Mouse (Mus musculus) MEL (cell line): ENCODE measurements around the gene Gpr1. TPM values are rescaled to one million over a fixed set of nuclear protein-coding genes. Genes with fewer than 3 reads are reported as not detected.

ENCODE experiments used
- DNase-seq: peaks from one replicate; pipeline ENCODE4 v3.0.0; 2011; ENCODE audit warnings: low read depth, low spot score
- H3K27ac ChIP-seq: 2 replicates; pipeline ENCODE4 v1.5.1; 2012; ENCODE audit warnings: low read depth, mild to moderate bottlenecking, control low read depth, low read length, moderate library complexity; ENCODE audit not compliant: control insufficient read depth
- H3K27me3 ChIP-seq, 2 experiments: fragments of 150-350 bp in 1 of 2; sonication (generic) in 1 of 2; 2 replicates each; pipeline ENCODE4 v1.6.1; 2012; ENCODE audit warnings: low read length in 2 of 2, mild to moderate bottlenecking in 2 of 2, improper control_type of control experiment in 1 of 2, moderate library complexity in 1 of 2; ENCODE audit not compliant: insufficient read depth in 2 of 2, control insufficient read depth in 1 of 2
- H3K36me3 ChIP-seq, 2 experiments: 2 replicates each; pipeline ENCODE4 v1.6.1; 2012 to 2014; ENCODE audit warnings: low read length in 2 of 2, improper control_type of control experiment in 1 of 2, inconsistent platforms in 1 of 2, mild to moderate bottlenecking in 1 of 2; ENCODE audit not compliant: insufficient read depth in 2 of 2, control insufficient read depth in 1 of 2
- H3K4me1 ChIP-seq, 2 experiments: fragments of 150-350 bp in 1 of 2; sonication (generic) in 1 of 2; 2 replicates each; pipeline ENCODE4 v1.6.1; 2012; ENCODE audit warnings: low read length in 2 of 2, improper control_type of control experiment in 1 of 2, mild to moderate bottlenecking in 1 of 2; ENCODE audit not compliant: insufficient read depth in 2 of 2, control insufficient read depth in 1 of 2
- H3K4me3 ChIP-seq, 2 experiments: fragments of 150-350 bp in 1 of 2; sonication (generic) in 1 of 2; 2 replicates each; pipeline ENCODE4 v1.5.1; 2012; ENCODE audit warnings: low read depth in 2 of 2, low read length in 2 of 2, mild to moderate bottlenecking in 2 of 2, moderate library complexity in 2 of 2, control low read depth in 1 of 2, improper control_type of control experiment in 1 of 2; ENCODE audit not compliant: control insufficient read depth in 1 of 2, insufficient read depth in 1 of 2
- H3K79me2 ChIP-seq: 2 replicates; pipeline ENCODE4 v1.6.1; 2012; ENCODE audit warnings: mild to moderate bottlenecking, low read length, moderate library complexity; ENCODE audit not compliant: control insufficient read depth, poor library complexity, insufficient read depth
- H3K9ac ChIP-seq: 2 replicates; pipeline ENCODE4 v1.6.1; 2012; ENCODE audit warnings: low read depth, mild to moderate bottlenecking, control low read depth, low read length, moderate library complexity; ENCODE audit not compliant: control insufficient read depth, poor library complexity, severe bottlenecking
- H3K9me3 ChIP-seq: fragments of 150-350 bp; sonication (generic); replicated peaks from 2 replicates; pipeline ENCODE4 v1.6.1; 2012; ENCODE audit warnings: mild to moderate bottlenecking, low read length, improper control_type of control experiment, moderate library complexity; ENCODE audit not compliant: insufficient read depth
- CHD2 ChIP-seq: IDR thresholded peaks from 2 replicates; pipeline ENCODE4 v1.6.1; 2011; ENCODE audit warnings: low read length, improper control_type of control experiment
- E2F4 ChIP-seq: IDR thresholded peaks from 2 replicates; pipeline ENCODE4 v1.6.1; 2011; ENCODE audit warnings: low read depth, low read length, improper control_type of control experiment, borderline replicate concordance
- JUND ChIP-seq: IDR thresholded peaks from 2 replicates; pipeline ENCODE4 v1.6.1; 2011; ENCODE audit warnings: low read depth, mild to moderate bottlenecking, improper control_type of control experiment, low read length
- KAT2A ChIP-seq: conservative IDR thresholded peaks from 2 replicates; pipeline ENCODE4 v1.6.1; 2012; ENCODE audit warnings: low read depth, low read length, improper control_type of control experiment, inconsistent platforms
- MXI1 ChIP-seq: IDR thresholded peaks from 2 replicates; pipeline ENCODE4 v1.6.1; 2011; ENCODE audit warnings: mild to moderate bottlenecking, low read depth, low read length, improper control_type of control experiment
- MYC ChIP-seq: IDR thresholded peaks from 2 replicates; pipeline ENCODE4 v1.6.1; 2011; ENCODE audit warnings: low read depth, mild to moderate bottlenecking, low read length, improper control_type of control experiment, moderate library complexity
- NRF1 ChIP-seq: IDR thresholded peaks from 2 replicates; pipeline ENCODE4 v1.6.1; 2014; ENCODE audit warnings: low read depth, mild to moderate bottlenecking, inconsistent platforms, low read length, improper control_type of control experiment, moderate library complexity; ENCODE audit not compliant: poor library complexity, insufficient read depth, severe bottlenecking
- RAD21 ChIP-seq: IDR thresholded peaks from 2 replicates; pipeline ENCODE4 v1.6.1; 2011; ENCODE audit warnings: mild to moderate bottlenecking, low read depth, low read length, improper control_type of control experiment
- SIN3A ChIP-seq: IDR thresholded peaks from 2 replicates; pipeline ENCODE4 v1.6.1; 2012; ENCODE audit warnings: low read length, improper control_type of control experiment, inconsistent platforms
- TBP ChIP-seq: IDR thresholded peaks from 2 replicates; pipeline ENCODE4 v1.8.0; 2011; ENCODE audit warnings: low read depth, low read length, improper control_type of control experiment
- ZNF384 ChIP-seq: IDR thresholded peaks from 2 replicates; pipeline ENCODE4 v1.6.1; 2012; ENCODE audit warnings: low read depth, mild to moderate bottlenecking, inconsistent platforms, low read length, improper control_type of control experiment
- polyA plus RNA-seq, 2 experiments: library from polyadenylated mRNA; stranded (reverse) in 1 of 2; unstranded in 1 of 2; fragments of >175 nt in 1 of 2; fragments of >200 nt in 1 of 2; gene quantifications; 2 replicates each; pipeline versions ENCODE4 v1.2.1 to v1.2.4; 2012; ENCODE audit warnings: low replicate concordance in 2 of 2, low read depth in 1 of 2; ENCODE audit not compliant: insufficient read length in 2 of 2, insufficient read depth in 1 of 2, missing spikeins in 1 of 2
- total RNA-seq: library from RNA; depleted of rRNA; stranded (reverse); fragments of 300-350 nt; gene quantifications from 2 replicates; pipeline ENCODE4 v1.2.3, GENCODE M21; 2012

The Gpr1 gene
- total and polyA plus RNA-seq, 3 experiments: 0.04 TPM; not detected in 2

- Histone ChIP-seq H3K9ac (no peak overlapping the region), H3K27me3 (no peaks in the 10 kb centered on the region), H3K36me3 (no peaks in the 10 kb centered on the region), H3K4me1 (no peaks in the 10 kb centered on the region), H3K27ac (no peak overlapping the region), H3K79me2 (no peaks in the 10 kb centered on the region), H3K4me3 (no peak overlapping the region), H3K9me3 (no peaks in the 10 kb centered on the region)
- TF ChIP-seq RAD21: no peak
- TF ChIP-seq TBP: no peak
- TF ChIP-seq E2F4: no peak
- TF ChIP-seq ZNF384: no peak
- TF ChIP-seq NRF1: no peak
- no peak for DNase-seq
Measured at GRCm38 (mm10) chr1:63261041-63261590, 46.8 kb upstream of the Gpr1 start.

- Histone ChIP-seq H3K9ac (no peak overlapping the region), H3K4me3 (no peak overlapping the region), H3K79me2 (no peaks in the 10 kb centered on the region), H3K27ac (no peak overlapping the region), H3K4me1 (no peaks in the 10 kb centered on the region), H3K27me3 (no peaks in the 10 kb centered on the region), H3K9me3 (no peaks in the 10 kb centered on the region), H3K36me3 (no peaks in the 10 kb centered on the region)
- TF ChIP-seq MXI1 (no peak), JUND (no peak), KAT2A (no peak), CHD2 (no peak), MYC (no peak)
- DNase-seq: no peak
Measured at GRCm38 (mm10) chr1:63260742-63261033, 46.3 kb upstream of the Gpr1 start.

GRCm38 (mm10) chr1:63259916-63260741, 45.8 kb upstream of the Gpr1 start:
- Histone ChIP-seq H3K4me3 (no peak overlapping the region), H3K9ac (no peak overlapping the region), H3K9me3 (no peaks in the 10 kb centered on the region), H3K4me1 (no peaks in the 10 kb centered on the region), H3K79me2 (no peaks in the 10 kb centered on the region), H3K36me3 (no peaks in the 10 kb centered on the region), H3K27me3 (no peaks in the 10 kb centered on the region), H3K27ac (no peak overlapping the region)
- no peak for DNase-seq
- no peak for TF ChIP-seq SIN3A
